Mouse (Mus musculus): Measurements from ENCODE around the gene Map1a.

Gene Map1a

DNA sequence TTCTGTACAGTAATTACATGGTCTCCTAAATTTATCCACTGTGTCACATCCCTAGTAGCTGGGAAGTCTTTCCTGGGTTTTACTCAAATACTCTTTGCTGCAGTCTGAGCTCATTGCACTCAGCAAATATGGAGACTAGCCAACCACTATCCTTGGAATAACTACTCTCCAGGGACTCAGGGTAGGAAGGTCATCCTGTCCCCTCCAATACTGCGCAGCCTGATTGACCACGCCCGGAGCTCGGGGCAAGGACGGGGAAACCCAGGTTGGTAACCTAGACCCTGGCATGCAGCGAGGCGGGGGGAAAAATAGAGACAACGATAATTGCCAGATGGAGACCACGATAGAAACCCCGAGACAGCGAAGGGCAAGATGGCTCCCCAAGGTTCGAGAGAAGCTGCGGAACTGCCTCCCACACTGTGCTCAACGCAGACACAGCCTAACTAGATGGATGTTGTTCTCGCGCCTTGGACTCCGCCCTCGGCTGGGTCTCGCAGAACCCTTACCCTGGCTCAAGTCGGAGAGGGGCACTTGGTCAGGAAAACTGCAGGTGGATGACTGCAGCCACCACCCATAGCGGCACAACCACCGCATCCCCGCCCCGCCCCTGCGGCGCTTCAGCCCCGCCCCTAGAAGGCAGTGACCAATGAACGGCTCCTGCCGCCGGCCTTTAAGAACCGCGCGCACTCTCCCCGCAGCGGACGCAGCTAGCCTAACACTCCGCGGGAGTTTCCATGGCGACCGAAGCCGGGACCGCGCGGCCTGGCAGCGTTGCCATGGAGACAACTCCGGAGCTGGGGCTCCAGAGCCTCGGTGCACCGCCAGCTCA lies at the start of gene Map1a:
Gene Map1a, plus strand, starts transcription at position 700 of the 829 bp plus-strand sequence.
- DNase-seq: peak; percentile 89

DNA sequence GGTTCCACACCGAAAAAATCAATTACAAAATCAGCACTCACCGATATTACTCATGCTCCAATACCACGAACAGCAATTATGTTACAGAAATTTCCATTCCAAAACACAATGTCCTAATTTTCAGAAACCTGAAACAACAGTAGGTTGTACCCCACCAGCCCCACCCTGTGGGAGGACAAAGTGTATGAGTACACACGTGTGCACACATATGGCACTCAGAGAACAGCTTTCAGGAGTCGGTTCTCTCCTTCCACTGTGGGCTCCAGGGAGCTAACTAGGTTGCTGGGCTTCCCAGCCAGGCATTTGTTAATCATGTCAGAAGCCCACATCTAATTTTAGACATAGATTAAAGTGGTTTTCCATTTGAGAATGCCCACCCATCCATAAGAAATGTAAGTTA lies 45.3 kb upstream of the Map1a start:
- DNase-seq: no peak

DNA sequence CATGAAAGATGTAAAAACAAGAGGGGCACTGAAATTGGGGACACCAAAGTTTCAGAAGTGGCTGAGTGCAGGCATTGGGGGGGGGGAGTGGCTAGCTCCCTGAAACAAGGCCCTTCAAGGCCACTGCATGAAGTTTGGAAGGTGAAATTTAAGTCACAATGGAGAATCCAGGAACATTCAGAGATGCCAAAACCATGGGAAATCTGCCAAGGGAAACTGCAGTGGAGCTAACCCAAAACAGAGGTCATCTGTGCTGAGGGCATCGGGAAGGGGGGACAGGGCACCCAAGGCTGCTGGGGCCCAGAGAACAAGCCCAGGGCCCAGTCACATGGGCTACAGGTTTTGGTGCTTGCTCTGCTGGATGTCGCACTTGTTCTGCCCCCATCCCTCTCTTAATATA lies 39.6 kb upstream of the Map1a start:
- DNase-seq: no peak

DNA sequence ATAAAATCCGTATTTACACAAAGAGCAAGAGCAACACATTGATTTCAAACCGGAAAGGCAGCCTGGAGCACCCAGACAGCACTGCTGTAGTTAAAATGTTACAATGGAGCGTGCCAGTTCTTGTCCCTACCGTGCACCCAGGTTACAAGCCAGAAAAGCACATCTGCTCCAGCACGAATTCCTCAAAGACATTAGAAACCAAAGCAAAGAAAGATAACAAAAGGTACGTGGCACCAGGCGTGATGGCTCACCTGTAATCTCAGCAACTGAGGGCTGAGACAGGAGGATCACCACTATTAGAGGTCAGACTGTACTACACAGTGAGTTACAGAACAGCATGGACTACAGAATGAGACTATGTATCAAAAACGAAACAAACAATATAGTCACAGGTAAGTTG lies 21.0 kb upstream of the Map1a start:
- no peak for DNase-seq

DNA sequence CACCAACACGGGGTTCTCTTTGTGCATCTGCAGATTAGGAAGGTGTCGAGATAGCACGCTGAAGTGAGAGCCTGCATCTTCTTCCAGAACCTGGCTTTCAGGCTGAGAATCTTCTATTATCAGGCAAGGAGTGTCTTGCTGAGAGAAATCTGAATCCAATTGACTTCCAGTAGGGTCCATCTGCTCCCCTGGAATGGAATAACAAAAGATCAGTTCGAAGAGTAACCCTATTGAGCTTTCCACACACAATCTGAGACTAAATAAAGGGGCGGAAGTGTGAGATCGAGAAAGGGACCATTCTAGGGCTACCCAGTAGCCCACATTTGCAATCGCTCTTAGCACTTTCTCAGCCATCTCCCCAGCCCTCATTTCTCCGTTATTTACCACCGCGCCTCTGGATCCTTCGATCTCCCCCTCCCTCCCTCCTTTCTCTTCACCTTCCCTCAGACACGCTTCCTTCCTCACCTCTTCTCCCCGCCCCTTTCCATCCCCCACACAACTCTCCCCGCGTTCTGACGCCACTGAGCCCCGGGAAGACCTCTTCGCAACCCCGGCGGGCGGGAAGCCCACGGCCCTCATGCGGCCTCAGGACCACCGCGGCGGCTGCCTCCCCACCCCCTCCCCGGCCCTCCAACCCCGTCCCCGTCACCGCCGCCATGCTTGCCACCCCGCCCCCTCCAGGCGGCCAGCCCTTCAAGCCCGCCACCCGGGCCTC lies 18.7 kb upstream of the Map1a start:
- DNase-seq: no peak

DNA sequence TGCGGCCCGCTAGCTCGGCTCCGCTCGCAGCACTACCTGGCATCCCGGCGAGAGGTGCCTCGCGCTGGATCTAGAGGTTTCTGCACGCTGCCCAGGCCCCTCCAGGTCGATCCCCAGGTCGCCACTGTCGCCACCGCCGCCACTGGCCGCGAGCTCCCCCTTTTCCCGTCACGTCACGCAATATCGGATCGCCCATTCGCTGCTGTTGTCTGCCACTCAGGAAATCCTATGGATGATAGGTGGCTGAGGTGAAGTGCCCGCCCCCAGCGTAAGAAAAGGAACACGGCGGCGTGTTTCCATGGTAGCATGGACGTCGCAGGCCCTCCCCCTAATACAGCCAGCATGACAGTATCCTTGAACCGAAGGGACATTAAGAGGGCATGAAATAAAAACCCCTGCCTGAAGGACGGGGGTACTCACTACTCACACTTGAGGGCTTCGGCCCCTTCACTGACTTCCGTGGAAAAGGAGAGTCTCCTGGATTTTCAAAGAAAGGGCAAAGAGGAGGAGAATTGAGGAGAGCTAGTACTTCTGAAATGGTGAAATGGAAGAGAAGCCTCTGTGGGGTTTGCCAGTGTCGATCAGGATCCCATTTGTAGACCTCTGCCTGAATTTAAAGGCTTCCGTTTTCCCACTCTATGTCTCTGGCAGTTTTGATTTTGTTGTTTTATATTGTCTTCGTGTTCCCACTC lies 18.0 kb upstream of the Map1a start, which contains the start of gene Trp53bp1:
Gene Trp53bp1, minus strand, starts transcription at position 172 of the 692 bp plus-strand sequence.
- peak; percentile 94 for DNase-seq

DNA sequence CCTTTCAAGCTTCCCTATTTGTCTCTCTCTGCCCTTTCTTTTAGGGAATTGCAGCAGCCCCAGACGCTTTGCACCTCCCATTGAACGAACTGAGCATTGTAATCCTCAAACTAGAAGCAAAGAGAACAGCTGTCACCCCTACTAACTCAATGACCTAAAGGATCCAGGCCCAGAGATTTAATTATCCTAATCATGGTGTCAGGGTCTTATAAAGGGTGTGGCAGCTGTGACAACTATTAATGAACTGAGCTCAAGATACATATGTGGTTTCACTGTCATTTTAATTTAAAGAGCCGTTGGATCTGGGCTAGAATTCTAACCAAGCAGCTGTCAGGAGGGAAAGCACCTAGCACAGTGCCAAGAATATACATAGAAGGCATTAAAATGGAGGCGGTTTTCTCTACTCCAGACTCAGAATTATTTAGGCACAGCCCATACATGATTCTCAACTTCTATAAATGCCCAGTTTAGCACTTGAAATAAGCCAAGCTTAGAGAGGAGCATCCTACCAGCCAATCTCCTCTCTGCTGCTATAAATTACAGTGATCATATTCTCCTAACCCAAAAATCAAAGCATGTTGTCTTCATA lies 17.4 kb upstream of the Map1a start:
- DNase-seq: no peak

DNA sequence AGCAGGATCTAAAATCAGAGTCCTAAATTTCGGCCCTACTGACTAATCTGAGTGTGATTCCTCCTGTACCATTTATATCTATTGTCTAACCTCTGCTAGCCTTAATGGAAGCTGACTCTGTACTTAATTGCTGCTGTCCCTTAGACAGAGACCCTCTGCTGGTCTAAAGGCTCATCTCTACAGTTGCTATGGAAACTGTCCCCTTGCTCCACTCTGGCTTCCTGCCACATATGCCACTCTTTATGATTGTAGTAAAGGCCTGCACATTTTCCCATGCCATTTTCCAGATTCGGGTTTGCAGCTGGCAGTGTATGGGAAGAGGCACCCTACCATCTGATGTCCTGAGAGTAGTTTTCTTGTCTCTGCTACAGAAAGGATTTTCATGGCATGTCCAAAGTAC lies 1.6 kb upstream of the Map1a start:
- DNase-seq: no peak

DNA sequence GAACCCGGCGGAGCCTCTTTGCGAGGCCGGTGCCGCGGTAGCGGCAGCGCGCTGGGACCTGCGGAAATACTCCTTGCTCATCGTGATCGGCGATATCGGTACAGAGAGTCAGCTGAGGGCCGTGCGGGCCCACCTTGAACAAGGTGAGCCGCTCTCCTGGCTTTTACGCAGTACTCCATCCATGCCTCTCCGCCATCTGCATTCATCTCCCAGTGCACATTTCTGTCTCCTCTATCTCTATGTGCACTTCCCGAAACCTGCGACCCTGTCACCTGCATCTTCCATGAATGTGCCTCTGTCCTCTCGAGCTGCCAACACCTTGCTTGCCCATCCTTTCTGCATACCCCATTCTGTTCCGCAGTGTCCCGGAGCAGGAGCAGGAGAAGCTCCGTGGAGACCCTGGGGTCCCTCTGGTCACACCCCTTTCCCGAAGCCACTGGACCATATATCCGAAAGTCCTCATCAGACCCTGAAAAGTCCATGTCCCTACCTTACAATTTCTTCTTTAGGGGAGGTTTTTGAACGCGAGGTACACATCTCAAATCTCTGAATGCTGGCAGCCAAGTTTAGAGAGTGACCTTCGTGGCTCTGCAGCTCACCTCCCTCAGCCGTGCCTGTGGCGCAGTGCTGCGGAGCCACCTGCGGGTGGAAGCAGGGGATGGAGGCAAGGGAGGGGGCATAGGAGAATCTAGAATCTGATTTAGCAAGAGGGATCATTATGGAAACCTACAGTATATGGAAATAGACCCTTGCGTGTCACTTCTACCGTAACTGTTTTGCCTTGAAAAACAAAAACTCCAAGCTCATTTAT lies 535 bp downstream of the Map1a start:
- peak; percentile 29 for DNase-seq

DNA sequence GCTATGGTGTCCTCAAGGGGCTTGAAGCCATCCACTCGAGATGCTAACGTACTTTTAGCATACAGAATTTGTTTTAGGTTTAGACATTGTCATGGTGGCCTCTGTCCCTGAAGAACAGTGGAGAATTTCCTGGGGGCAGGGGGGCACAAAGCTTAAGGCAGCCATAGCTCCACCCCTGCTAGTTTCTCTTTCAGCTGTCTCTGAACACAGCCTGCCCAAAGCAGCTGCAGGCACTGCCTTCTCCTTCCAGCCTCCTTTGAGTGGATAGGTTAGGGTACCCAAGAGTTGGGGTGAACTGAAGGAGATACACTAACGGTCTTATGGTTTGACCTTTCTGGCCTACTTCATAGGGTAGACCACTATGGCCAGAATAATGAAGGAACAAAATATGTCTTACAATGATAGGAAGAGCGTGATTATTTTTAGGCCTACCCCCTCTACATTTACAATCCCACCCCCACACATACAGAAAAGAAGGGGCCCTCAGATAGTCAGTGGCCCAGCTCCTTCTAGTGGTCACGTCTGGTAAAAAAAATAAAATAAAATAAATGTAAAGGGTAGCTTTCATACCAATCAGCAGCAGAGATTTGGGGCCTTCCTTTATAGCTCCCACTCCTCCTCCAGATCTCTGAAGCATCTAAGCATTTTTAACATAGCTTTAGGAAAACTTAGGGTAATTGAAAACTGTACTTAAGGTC lies 3.1 kb downstream of the Map1a start:
- no peak for DNase-seq

DNA sequence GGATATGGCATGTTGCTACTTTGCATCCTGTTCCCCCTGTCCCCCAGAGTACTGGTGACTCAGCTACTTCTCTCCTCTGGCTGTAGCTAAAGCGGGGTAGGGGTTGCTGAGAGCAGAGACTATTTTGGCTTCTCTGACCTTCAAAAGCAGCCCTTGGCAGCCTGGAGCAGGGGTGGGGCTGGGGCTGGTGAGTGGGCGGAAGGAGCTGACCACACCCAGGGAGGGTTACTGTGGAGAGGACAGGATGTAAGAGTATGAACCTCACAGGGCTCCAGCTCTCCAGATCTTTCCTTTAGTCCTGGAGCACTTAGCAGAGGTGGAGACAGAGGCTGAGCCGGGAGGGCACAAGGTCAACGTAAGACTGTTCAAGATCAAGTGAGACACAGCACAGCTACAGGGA lies 4.8 kb downstream of the Map1a start:
- no peak for DNase-seq

DNA sequence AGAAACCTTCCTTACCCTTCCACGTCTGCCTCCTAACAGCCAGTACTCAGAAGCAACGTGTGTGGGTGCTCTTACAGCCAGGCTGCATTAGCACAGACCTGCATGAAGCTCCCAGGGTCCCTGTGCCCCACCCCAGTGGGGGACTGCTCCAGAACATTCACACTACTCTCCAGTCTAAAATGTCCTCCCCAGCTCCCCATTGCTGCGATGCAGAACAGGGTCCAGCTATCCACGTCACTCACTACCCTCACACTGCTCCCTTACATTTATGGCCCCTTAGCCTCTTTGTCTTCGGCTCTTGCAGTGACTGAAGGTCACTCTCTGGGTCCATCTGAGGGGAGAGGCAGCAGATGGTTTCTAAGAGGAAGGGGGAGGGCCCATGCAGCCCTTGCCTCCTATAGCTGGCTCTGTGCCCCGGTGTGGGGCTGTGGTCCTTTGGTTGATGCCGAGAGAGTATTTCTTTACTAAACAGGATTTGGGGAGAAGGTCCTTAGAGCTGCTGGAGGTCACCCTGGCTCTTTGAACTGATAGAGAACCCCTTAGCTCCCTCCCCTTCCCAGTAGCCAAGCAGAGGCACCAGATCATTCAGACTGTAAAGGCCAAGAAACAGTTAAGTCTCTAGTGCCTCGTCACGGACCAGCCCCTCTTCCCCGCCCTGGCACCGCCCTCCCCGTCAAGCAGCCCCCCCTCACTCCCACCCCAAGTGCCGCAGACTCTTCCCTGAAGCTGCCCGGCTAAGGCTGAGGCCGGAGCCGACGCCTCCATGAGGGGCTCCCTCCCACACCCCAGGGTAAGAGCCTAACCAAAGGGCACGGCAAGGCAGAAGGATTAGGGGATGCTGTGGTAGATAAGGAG lies 5.6 kb downstream of the Map1a start:
- DNase-seq: no peak

DNA sequence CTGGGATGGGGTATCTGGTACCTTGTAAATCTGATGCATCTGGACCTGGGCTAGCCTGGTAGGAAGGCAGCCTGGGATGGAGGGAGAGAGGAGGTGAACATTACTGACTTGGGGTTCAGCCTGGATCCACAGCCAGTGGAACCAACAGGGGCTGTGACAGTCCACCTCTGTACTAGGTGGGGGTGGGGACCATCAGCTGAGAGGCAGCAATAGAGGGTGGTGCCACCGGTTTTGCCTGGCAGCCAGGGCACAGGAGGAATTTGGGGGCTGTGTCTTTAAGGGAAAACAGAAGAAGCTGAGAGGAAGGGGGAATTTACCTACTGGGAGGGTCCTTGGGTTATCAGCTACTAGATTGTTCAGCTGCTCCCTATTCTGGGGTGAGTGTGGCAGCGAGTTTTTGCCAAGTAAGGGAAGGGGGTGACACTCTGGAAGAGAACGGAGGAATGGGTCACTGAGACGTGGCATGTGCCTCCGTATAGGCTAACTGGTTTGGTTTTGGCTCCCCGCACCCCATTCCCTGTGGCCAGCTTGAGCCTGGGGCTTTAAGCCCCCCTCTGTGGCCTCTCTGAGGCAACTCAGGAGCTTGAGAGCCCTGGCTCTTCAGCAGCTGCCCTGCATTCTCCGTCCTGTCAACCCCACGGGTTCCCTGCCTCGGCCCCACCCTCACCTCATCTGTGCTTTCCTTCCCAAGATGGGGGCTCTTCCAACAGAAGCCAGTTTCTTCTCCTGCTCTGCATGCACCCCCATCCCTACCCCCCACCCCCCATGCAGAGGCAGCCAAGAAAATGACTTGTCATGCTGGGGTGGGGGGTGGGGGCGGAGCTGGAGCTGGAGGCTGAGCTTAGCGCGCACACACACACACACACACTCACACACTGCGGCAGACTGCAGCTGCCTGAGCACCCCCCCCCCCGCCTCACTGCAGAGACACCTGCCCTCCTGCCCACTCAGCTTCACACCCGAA lies 6.5 kb downstream of the Map1a start:
- peak; percentile 56 for DNase-seq

DNA sequence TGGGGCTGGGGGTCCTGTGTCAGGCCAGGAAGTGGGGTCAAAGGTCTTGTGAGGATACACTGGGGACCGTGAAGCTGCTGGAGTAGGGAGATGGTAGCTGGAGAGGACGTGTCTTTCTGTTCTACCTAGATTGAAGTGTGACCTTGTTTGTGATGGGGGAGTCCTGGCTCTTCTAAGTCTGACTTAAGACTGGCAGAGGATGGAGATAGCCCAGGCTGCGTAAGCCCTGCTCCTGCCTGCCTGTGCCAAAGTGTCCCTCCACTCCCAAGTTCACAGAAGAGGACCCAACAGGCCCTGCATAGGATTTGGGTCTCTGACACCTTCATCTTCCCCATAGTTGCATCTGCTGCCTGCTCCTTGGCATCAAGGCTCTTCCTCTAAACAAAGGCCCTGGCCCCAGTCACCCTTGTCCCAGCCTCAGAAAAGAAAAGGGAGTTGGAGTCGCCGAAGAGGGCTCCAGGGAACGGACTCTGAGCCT lies 7.4 kb downstream of the Map1a start:
- DNase-seq: no peak

DNA sequence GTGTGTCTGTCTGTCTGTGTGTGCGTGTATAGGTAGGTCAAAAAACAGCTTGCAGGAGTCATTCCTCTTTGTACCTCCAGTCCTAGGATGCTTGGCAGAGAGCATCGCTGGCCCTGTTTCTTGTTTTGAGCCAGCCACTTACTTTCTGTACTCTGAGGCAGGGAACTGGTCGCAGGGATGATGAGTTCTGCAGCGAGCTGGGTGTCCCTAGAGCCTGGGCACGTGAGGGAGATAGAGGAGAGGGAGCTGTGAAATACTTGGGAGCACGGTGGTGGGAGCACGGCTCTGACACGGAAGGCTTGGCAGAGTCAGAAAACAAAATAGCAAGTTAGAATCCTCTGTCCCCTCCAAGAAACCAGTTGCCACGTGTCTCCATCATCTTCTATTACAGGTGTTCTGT lies 8.3 kb downstream of the Map1a start:
- DNase-seq: no peak

DNA sequence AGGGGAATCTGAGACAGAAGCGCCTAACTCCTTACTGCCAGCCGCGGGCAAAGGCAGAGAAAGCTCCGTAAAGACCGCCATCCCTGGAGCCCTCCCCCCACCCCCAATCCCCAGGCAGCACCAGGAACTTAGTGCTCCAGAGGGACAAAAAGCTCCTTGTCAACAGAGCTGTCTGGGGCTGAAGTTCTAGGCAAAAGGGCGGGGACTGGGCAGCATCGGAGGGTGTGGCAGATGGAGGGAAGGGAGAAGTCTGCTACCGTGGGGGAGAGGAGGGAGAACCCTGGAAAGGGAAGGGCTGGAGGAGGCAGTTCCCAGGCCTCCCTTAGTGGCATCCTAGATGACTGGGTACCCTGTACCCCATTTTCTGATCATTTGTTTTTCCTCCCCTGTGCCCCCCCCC lies 8.7 kb downstream of the Map1a start:
- no peak for DNase-seq

DNA sequence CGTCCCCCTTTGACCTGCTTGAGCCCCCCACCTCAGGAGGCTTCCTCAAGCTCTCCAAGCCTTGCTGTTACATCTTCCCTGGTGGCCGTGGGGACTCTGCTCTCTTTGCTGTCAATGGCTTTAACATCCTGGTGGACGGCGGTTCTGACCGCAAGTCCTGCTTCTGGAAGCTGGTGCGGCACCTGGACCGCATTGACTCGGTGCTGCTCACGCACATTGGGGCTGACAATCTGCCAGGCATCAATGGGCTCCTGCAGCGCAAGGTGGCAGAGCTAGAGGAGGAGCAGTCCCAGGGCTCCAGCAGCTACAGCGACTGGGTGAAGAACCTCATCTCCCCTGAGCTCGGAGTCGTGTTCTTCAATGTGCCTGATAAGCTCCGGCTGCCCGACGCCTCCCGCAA lies 10.1 kb downstream of the Map1a start:
- no peak for DNase-seq

DNA sequence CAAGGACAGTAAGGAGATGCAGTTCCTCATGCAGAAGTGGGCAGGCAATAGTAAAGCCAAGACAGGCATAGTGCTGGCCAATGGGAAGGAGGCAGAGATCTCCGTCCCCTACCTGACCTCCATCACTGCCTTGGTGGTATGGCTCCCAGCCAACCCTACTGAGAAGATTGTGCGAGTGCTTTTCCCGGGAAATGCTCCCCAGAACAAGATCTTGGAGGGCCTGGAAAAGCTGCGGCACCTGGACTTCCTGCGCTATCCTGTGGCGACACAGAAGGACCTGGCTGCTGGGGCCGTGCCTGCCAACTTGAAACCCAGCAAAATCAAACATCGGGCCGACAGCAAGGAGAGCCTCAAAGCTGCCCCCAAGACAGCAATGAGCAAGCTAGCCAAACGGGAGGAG lies 10.6 kb downstream of the Map1a start:
- no peak for DNase-seq

DNA sequence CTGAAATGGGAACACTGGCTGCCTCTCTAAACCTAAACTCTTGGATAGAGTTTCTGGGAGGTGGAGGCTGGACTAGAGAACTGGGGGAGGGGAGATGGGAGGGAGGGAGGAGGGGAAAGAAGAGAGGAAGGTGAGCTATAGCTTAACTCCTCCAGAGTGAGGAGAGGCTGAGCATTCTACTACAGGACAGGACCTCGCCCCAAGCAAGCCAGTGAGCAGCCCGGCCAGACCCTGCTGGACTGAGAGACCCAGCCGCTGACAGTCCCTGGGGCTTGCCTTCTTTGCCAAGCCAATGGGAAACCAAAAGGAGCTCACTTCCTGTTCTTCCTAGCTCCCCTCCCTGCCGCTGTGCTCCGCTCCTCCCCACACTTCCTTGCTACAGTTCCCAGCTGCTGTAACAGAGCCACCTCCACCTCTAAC lies 19.6 kb downstream of the Map1a start:
- no peak for DNase-seq

All from thymus, postnatal 14 days (tissue).